Mouse (Mus musculus) CH12.LX (cell line): ENCODE results near the gene Patj.

Source experiments
- CTCF ChIP-seq, 2 experiments: IDR thresholded peaks in 1 of 2; conservative IDR thresholded peaks in 1 of 2; 2 replicates each; pipeline ENCODE4 v1.5.1; 2011 to 2012; ENCODE audit warnings: low read depth in 2 of 2, low read length in 2 of 2, improper control_type of control experiment in 1 of 2, inconsistent platforms in 1 of 2, mild to moderate bottlenecking in 1 of 2, moderate library complexity in 1 of 2
- EP300 ChIP-seq: IDR thresholded peaks from 2 replicates; pipeline ENCODE4 v1.6.1; 2011; ENCODE audit warnings: low read length, improper control_type of control experiment
- KAT2A ChIP-seq: IDR thresholded peaks from 2 replicates; pipeline ENCODE4 v1.6.1; 2012; ENCODE audit warnings: low read length, improper control_type of control experiment, inconsistent platforms; ENCODE audit not compliant: insufficient replicate concordance
- MEF2A ChIP-seq: IDR thresholded peaks from 2 replicates; pipeline ENCODE4 v1.6.1; 2014; ENCODE audit warnings: low read depth, mild to moderate bottlenecking, inconsistent platforms, low read length, improper control_type of control experiment, borderline replicate concordance
- MYC ChIP-seq: IDR thresholded peaks from 2 replicates; pipeline ENCODE4 v1.6.1; 2011; ENCODE audit warnings: low read depth, mild to moderate bottlenecking, improper control_type of control experiment, low read length
- NRF1 ChIP-seq: IDR thresholded peaks from 2 replicates; pipeline ENCODE4 v1.6.1; 2014; ENCODE audit warnings: low read depth, mild to moderate bottlenecking, inconsistent platforms, low read length, improper control_type of control experiment, moderate library complexity
- POLR2A ChIP-seq: IDR thresholded peaks from 2 replicates; pipeline ENCODE4 v1.6.1; 2011; ENCODE audit warnings: low read depth, mild to moderate bottlenecking, improper control_type of control experiment, low read length
- RAD21 ChIP-seq: IDR thresholded peaks from 2 replicates; pipeline ENCODE4 v1.6.1; 2011; ENCODE audit warnings: low read depth, mild to moderate bottlenecking, low read length, improper control_type of control experiment, moderate library complexity
- SIN3A ChIP-seq: IDR thresholded peaks from 2 replicates; pipeline ENCODE4 v1.6.1; 2012; ENCODE audit warnings: low read length, improper control_type of control experiment, inconsistent platforms
- UBTF ChIP-seq: IDR thresholded peaks from 2 replicates; pipeline ENCODE4 v1.6.1; 2012; ENCODE audit warnings: low read depth, mild to moderate bottlenecking, inconsistent platforms, low read length, improper control_type of control experiment, moderate library complexity
- USF2 ChIP-seq: conservative IDR thresholded peaks from 2 replicates; pipeline ENCODE4 v1.6.1; 2011; ENCODE audit warnings: low read depth, low read length, improper control_type of control experiment
- ZKSCAN1 ChIP-seq: IDR thresholded peaks from 2 replicates; pipeline ENCODE4 v1.6.1; 2012; ENCODE audit warnings: low read depth, inconsistent platforms, low read length, improper control_type of control experiment, borderline replicate concordance

GRCm38 (mm10) chr4:98453231-98453630, 57.6 kb downstream of the Patj start:
- TF ChIP-seq UBTF (no peak), MEF2A (no peak), NRF1 (no peak), EP300 (no peak), CTCF (conservative IDR thresholded peaks at IDR 0.05 in 1 of 2, IDR thresholded peaks at IDR 0.05 in 1 of 2; ENCODE audit: low read depth in 2 of 2, low read length in 2 of 2) (no peak), MYC (no peak), KAT2A (no peak), RAD21 (no peak), SIN3A (no peak), USF2 (no peak), POLR2A (no peak), ZKSCAN1 (no peak)
